Mouse (Mus musculus) lung, postnatal 10 days (tissue): ENCODE measurements around the gene Prdm16.

Experiments
- DNase-seq: peaks from one replicate; pipeline ENCODE4 v3.0.0; 2021

Prdm16 gene

GRCm38 (mm10) chr4:154313622-154313967, 323.1 kb downstream of the Prdm16 start:
- no peak for DNase-seq

- no peak for DNase-seq
Measured at GRCm38 (mm10) chr4:154312935-154313621, 323.6 kb downstream of the Prdm16 start.

DNA sequence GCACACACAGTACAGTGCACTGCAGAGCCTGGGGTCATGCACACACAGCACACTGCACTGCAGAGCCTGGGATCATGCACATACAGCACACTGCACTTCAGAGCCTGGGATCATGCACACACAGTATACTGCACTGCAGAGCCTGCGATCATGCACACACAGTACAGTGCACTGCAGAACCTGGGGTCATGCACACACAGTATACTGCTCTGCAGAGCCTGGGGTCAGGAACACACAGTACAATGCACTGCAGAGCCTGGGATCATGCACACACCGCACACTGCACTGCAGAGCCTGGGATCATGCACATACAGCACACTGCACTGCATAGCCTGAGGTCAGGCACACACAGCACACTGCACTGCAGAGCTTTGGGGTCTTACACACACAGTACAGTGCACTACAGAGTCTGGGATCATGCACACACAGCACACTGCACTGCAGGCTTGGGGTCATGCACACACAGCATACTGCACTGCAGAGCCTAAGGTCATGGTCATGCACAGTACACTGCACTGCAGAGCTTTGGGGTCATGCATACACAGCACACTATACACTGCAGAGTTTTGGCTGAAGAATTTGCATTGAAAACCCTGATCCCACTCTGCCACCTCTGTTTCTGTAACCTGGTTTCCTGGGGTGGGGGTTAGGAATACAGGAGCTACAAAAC, 324.4 kb downstream of the Prdm16 start:
- no peak for DNase-seq

GRCm38 (mm10) chr4:154310576-154311262, 326.0 kb downstream of the Prdm16 start:
- DNase-seq, result peak; percentile 39

- DNase-seq, result no peak
Measured at GRCm38 (mm10) chr4:154309131-154309530, 327.5 kb downstream of the Prdm16 start.

GRCm38 (mm10) chr4:154301466-154301881, 335.2 kb downstream of the Prdm16 start, which contains the start of gene Arhgef16:
Arhgef16 (minus strand) TSS chr4:154301676.
- DNase-seq, result peak; percentile 53

DNA sequence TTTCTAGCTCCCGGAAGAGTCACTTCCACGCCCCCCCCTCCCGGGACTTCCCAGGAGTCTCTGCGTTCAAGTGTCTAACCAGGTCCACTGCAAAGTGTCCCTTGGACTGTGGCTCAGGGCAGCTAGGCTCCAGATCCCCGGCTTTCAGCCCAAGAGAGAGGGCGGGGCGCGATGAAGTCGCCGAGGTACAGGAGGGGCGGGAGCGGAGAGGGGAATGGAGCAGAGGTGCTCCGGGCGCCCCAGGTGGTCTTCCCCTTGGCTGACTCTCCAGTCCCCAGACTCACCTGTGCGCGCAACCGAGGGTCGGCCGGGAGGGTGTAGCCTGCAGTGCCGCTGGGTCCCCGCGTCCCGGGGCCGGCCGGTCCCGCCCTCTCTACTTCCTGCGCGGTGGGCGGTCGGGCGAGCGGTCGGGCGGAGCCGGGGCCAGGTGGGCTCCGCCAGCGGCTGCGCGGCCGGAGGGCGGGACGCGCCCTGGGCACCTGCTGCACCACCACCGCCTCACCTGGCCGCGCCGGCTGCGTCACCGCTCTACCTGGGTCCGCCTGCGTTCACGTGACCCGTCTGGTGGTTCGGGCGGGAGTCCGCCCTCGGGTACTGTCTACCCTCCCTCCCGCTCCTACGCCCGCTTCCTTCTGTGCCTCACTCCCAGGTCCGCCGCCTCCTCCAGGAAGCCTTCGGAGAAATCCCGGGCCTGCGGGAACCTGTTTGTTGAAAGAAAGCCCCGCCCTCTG, 337.0 kb downstream of the Prdm16 start:
- DNase-seq, result peak; percentile 71

- peak; percentile 44 for DNase-seq
Measured at GRCm38 (mm10) chr4:154297761-154298160, 338.9 kb downstream of the Prdm16 start.

- no peak for DNase-seq
Measured at GRCm38 (mm10) chr4:154294262-154294731, 342.4 kb downstream of the Prdm16 start.

DNA sequence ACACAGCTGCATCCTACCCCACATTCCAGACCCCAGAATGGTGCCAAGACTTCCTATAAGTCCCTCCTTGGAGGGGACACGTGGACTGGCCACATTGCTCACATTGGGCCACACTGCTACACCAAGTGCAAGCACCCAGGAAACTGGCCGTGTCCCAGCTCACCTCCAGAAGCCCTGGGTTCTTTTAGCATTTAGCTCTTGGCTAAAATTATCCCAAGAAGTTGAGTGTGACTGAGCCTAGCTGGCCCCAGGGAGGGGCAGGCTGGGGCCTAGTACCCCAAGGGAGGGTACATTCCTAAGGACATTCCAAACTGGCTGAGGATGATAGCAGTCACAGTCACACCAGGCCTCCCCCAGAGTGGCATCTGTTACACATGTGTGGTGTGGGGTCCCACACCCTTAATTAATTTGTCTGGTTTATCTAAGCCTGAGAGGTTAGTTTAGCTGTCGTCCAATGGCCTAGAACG, 342.9 kb downstream of the Prdm16 start:
- no peak for DNase-seq

DNA sequence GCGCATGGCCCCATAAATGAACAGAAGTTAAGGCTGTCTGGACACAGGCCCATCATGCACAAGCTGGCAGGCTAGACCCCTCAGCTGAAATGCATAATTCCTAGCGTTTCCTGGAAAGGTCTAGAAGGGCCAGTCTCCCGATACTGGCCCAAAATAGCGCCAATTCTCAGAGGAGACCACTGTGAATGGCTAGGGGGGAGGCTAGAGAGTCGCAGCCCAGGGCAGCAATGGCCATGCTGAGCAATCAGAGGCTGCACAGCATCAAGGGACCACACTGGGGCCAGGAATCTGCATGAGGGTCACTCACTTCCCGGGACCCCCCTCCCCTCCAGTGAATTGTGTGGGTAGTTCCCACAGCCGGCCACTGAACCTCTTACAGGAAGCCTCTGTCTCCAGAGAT, 353.0 kb downstream of the Prdm16 start:
- DNase-seq, result no peak

DNA sequence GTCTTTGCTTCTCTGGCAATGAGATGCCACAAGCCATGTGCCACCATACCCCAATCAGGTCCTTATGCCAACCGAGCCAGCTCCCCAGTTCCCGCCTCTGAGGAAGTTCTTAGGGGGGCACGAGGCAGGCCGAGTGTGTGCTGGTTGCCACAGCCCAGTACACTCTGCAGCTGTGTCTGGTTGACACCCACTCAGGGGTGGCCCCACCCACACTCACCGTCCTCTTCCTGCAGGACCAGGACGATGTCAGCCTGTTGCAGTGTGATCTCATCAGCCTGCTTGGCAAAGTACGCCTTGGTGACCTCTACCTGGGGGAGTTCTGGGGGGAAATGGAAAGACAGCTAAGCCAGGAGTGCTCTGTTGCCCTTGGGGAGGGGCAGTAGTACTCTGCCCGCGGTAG, 357.2 kb downstream of the Prdm16 start:
- DNase-seq, result no peak

- DNase-seq, result peak; percentile 62
Measured at GRCm38 (mm10) chr4:154273000-154273399, 363.7 kb downstream of the Prdm16 start.

- DNase-seq, result peak; percentile 14
Measured at GRCm38 (mm10) chr4:154269520-154269919, 367.2 kb downstream of the Prdm16 start.

DNA sequence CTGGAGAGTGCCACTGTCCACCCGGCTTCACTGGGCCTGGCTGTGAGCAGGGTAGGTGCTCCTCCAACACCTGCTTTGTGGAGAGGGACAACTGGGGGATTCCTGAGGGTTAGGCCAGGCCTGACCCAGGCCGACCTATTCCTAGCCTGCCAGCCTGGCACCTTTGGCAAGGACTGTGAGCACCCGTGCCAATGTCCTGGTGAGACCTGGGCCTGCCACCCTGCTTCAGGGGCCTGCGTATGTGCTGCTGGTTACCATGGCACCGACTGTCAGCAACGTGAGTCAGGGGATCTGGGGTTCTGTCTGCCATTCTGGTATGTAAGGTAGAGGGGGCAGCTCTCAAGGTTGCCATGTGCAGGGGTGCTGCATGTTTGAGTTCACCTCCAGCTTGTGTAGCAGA, 369.2 kb downstream of the Prdm16 start:
- DNase-seq, result no peak
